Mouse (Mus musculus) adrenal gland, adult 8-10 months (tissue): ENCODE results near the gene Fndc10. TPM values are rescaled to one million over a fixed set of nuclear protein-coding genes. Genes with fewer than 3 reads are reported as not detected.
"Not testable (repeated sequence)": the region's sequence is repeated elsewhere in the genome, so short reads cannot be mapped to it uniquely, and the experiment has no call there.

Source experiments
- DNase-seq: peaks from one replicate; pipeline ENCODE4 v3.0.0; 2022
- total RNA-seq, 4 experiments: library from RNA; stranded (reverse); gene quantifications; 2 replicates each; pipeline ENCODE4 v1.2.4; 2022

The Fndc10 gene
- total RNA-seq = 10 to 100 TPM; 67.7 to 72.0 (median 69.9) TPM

GRCm38 (mm10) chr4:155694111-155694481 lies at the start of gene Fndc10:
TSS of gene Fndc10 (plus strand) at chr4:155694342.
- DNase-seq = peak; percentile 59

GRCm38 (mm10) chr4:155645308-155645707 lies 48.8 kb upstream of the Fndc10 start, which contains the start of gene Gm10563:
TSS of gene Gm10563 (minus strand) at chr4:155645408.
- not testable (repeated sequence) for DNase-seq

- no peak for DNase-seq
Measured at GRCm38 (mm10) chr4:155645721-155646120, 48.4 kb upstream of the Fndc10 start.

GRCm38 (mm10) chr4:155649355-155649754 lies 44.8 kb upstream of the Fndc10 start:
- no peak for DNase-seq

GRCm38 (mm10) chr4:155651553-155652269 lies 42.4 kb upstream of the Fndc10 start:
- no peak for DNase-seq

DNA sequence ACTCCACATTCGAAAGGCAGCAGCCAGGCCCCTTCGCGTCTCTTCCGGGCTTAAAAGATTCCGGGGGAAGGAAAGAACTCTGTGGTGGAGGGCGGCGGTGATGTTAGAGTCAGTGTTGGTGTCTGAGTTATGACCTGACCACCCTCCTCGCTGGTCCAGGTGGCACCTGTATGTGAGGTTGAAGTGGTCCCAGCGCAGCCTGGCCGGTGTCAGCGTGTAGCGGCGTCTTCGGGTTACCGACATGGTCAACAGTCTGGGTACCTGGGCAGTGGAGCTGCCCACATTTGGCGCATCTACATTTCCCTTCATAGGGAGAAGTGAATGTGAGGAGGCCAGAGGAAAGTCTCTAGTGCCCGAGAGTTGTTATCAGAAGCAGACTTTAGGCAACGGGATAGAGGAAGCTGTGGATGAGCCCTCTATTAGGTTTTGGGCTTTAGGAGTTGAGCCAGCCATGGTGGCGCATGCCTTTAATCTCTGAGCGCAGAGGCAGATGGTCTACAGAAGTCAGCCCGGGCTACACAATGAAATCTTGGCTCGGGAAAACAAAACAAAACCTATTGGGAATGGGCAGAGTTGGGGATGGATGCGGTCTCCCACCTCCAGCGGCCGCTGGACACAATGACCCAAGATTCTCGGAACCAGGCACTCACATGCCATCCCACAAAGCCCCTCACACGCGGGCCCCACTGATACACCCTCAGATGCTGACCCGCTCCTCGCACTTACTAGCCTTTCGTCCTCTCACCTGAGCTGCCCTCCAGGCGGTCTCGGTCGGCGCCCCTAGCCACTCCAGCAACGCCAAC lies 41.7 kb upstream of the Fndc10 start:
- no peak for DNase-seq

- DNase-seq = no peak
Measured at GRCm38 (mm10) chr4:155653086-155653450, 41.1 kb upstream of the Fndc10 start, which contains the start of gene Mmp23. TSS of gene Mmp23 (minus strand) at chr4:155653384.

- DNase-seq = no peak
Measured at GRCm38 (mm10) chr4:155653451-155654182, 40.5 kb upstream of the Fndc10 start.

DNA sequence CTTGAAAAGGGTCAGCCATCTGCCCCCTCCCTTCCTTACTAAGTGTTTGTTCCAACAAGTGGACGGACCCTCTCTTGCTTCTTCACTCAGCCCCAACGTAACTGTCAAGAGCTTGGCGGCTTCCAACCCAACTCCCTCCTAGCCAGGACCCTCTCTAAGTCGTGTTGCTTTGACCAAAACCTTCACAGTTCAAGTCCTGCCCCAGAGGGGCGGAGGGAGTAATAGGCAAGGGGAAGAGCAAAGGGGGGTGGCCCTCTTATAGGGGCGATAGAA lies 40.0 kb upstream of the Fndc10 start:
- no peak for DNase-seq

DNA sequence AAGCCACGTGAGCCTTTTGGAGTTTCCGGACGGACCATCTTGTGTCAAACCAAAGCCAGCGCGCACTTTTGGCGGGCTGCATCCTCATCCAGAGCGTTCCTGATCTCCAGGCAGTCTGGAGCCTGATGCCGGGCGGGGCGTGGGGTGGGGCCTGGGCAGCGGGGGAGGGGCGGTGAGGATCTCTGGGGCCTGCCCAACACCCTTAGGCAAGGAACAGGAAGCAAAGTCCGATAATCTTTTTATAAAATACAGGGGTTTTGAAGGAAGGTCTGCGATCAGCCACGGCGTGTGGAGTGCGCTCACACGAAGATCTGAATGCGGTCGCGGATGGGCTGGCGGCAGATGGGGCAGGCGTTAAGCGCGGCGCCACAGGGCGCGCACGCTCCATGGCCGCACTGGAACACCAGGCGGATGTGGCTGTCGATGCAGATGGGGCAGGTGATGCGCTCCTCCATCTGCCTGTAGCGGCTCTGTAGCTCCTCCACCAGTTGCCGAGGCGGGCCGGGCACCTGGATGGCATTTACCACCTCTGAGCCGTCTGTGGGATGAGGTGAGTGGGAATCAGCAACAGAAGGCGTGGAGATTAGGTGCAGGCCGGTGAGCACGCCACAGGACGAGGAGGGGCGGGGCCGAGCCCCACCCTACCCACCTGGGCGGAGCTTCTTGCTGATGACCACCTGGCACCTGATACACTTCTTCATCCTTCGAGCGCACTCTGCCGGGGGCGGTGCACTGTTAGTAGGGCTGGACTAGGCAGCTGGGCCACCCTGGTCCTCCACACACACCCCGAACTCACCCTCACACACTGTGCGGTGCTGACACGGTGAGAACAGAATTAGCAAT lies 39.5 kb upstream of the Fndc10 start:
- no peak for DNase-seq

- DNase-seq = no peak
Measured at GRCm38 (mm10) chr4:155656214-155656751, 37.9 kb upstream of the Fndc10 start.

DNA sequence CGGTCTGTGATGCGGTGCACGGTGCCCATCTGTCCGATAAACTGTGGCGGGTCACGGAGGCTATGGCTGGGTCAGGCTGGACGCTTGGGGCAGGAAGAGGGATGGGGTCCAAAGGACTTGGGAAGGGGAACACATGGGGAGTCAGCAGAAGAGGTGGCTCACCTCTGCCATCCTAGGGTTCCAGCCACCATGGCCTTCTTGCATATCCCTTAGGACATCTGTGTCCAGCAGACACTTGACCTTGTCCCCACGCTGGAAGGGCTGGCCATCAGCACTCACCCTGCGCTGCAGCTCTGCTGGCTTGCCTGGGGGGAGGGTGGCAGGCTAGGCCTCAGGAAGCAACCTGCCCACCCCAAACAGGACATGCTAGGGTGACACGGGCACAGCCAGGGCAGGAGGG lies 35.2 kb upstream of the Fndc10 start:
- DNase-seq = no peak

DNA sequence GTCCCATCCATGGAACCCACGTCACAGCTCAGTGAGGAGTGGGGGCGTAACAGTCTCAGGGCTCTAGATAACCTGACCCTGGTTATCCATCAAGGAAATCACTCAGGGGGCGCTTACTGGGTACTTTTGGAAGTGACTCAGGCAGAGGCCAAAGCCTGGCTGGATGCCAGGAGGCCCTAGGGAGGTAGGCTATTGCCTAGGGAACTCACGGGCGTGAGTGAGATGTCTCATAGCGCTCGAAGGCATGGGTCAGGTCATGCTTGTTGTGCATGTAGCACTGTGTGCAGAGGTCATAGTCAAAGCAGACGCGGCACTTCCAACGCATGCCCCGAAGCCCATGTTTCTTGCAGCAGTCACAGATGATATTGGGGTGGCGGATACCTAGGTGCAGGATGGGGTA lies 33.5 kb upstream of the Fndc10 start:
- DNase-seq = no peak

DNA sequence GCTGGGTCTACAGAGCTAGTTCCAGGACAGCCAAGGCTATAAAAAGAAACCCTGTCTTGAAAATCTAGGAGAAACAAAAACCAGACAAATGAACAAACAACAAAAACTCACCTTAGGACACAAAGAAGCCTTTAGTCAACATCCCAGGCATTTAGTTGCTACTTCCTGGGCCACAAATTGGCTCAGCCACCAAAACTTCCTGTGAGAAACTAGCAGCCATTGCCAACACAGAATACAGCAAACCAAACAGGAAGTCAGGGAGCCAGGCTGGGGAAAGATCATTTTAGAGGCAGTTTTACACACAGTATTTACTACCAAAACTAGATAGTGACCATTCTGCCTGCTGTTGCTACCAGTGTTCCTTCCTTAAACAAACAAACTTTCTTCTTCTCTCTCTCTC lies 27.2 kb upstream of the Fndc10 start:
- no peak for DNase-seq

- peak; percentile 94 for DNase-seq
Measured at GRCm38 (mm10) chr4:155668689-155669597, 25.2 kb upstream of the Fndc10 start, which contains the start of gene Mib2. TSS of gene Mib2 (minus strand) at chr4:155669198.

GRCm38 (mm10) chr4:155669598-155670075 lies 24.5 kb upstream of the Fndc10 start:
- DNase-seq = no peak

DNA sequence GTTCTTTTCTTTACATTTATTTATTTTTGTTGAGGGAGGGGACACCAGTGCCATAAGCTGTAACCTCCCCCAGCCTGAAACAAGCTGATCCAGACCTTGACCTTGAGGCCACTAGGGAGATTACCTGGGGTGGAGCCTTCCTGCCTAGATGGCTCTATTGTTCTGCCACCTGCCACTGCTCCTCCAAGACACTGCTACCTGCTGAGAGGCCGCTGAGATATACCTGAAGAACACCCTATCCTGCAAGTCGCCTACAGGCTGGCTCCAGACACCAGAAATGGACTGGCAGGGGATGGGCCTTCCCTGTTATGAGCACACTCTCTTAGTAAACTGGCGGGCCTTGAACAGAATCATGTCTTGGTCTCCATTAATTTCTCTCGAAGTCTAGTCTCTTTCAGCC lies 23.9 kb upstream of the Fndc10 start:
- DNase-seq = not testable (repeated sequence)

- DNase-seq = no peak
Measured at GRCm38 (mm10) chr4:155672082-155672481, 22.1 kb upstream of the Fndc10 start.

- no peak for DNase-seq
Measured at GRCm38 (mm10) chr4:155675991-155676390, 18.2 kb upstream of the Fndc10 start.

- DNase-seq = not testable (repeated sequence)
Measured at GRCm38 (mm10) chr4:155683670-155684277, 10.4 kb upstream of the Fndc10 start.
